Mouse (Mus musculus): Measurements from ENCODE around the gene Myo16.

- TF ChIP-seq POLR2A (IDR thresholded peaks at IDR 0.05; ENCODE audit: control insufficient read depth, extremely low read depth, insufficient read depth, low read length, poor library complexity) (no peak), CTCF (IDR thresholded peaks at IDR 0.05; ENCODE audit: borderline replicate concordance, control insufficient read depth, extremely low read depth, insufficient read depth, low read length, poor library complexity) (no peak)
Measured at GRCm38 (mm10) chr8:10643244-10643643, 489.5 kb downstream of the Myo16 start.

All from thymus, adult 2 months (tissue).